Mouse (Mus musculus) ES-Bruce4 (cell line): ENCODE data around the gene Baiap2.

Experiments
- CTCF ChIP-seq: IDR thresholded peaks from one replicate; pipeline ENCODE4 v1.8.1; 2011; ENCODE audit warnings: low read depth, low read length
- POLR2A ChIP-seq: IDR thresholded peaks from one replicate; pipeline ENCODE4 v1.8.1; 2011; ENCODE audit warnings: low read length; ENCODE audit not compliant: insufficient read depth

- TF ChIP-seq CTCF (no peak), POLR2A (no peak)
These were observed 25.6 kb upstream of the Baiap2 start for GRCm38 (mm10) chr11:119916834-119917469.
